Mouse (Mus musculus): ENCODE measurements around the gene Ermp1. TPM values are rescaled to one million over a fixed set of nuclear protein-coding genes. Genes with fewer than 3 reads are reported as not detected.
A peak's percentile ranks its signal among the peaks of the same experiment; 100 is the strongest.

The Ermp1 gene
- total and polyA plus RNA-seq, 3 experiments: 6.5 to 10.5 (median 8.9) TPM

GRCm38 (mm10) chr19:29642211-29642610 lies 6.0 kb downstream of the Ermp1 start:
- no peak overlapping the region for H3K9ac ChIP-seq (ENCODE audit: low read depth, low read length)
- no peak for TF ChIP-seq CTCF (IDR thresholded peaks at IDR 0.05)
- peaks cover 3% of the 10 kb centered on the region for H3K4me1 ChIP-seq (ENCODE audit: control insufficient read depth, insufficient read depth, low read length)
- no peaks in the 10 kb centered on the region for H3K27me3 ChIP-seq (ENCODE audit: control insufficient read depth, insufficient read depth, low read length)
- no peak overlapping the region for H3K27ac ChIP-seq
- intact Hi-C loops (cut with DNase I): no loop called here
- H3K36me3 ChIP-seq (ENCODE audit: control insufficient read depth, insufficient read depth, low read length): no peaks in the 10 kb centered on the region
- no peak overlapping the region for H3K4me3 ChIP-seq
- no peaks in the 10 kb centered on the region for H3K79me2 ChIP-seq (replicated peaks; ENCODE audit: control insufficient read depth, insufficient read depth, low read length)
- 84% methylated on average over 6 of the region's 6 CpGs for WGBS
- DNase-seq: no peak

GRCm38 (mm10) chr19:29641510-29641909 lies 6.7 kb downstream of the Ermp1 start:
- H3K9ac ChIP-seq (ENCODE audit: low read depth, low read length): no peak overlapping the region

GRCm38 (mm10) chr19:29641055-29641454 lies 7.2 kb downstream of the Ermp1 start:
- no peaks in the 10 kb centered on the region for H3K27me3 ChIP-seq (ENCODE audit: control insufficient read depth, insufficient read depth, low read length)
- 35% methylated on average over 8 of the region's 9 CpGs for WGBS
- H3K4me3 ChIP-seq: peak overlapping the region; percentile 22
- DNase-seq: peak in 1 of 2 experiments; percentile 6
- no peak for TF ChIP-seq CTCF (IDR thresholded peaks at IDR 0.05)
- no peak for TF ChIP-seq EP300 (IDR thresholded peaks at IDR 0.05; ENCODE audit: insufficient read depth, low read depth, low read length)
- TF ChIP-seq POLR2A (IDR thresholded peaks at IDR 0.05; ENCODE audit: insufficient read depth, low read depth, low read length): no peak
- H3K79me2 ChIP-seq (replicated peaks; ENCODE audit: control insufficient read depth, insufficient read depth, low read length): no peaks in the 10 kb centered on the region
- H3K27ac ChIP-seq: peak overlapping the region; percentile 45
- intact Hi-C loops (cut with DNase I): no loop called here
- peak overlapping the region; percentile 50; the same call in 1 of the 2 replicates for H3K9ac ChIP-seq (ENCODE audit: low read depth, low read length)
- H3K36me3 ChIP-seq (ENCODE audit: control insufficient read depth, insufficient read depth, low read length): no peaks in the 10 kb centered on the region
- H3K4me1 ChIP-seq (ENCODE audit: control insufficient read depth, insufficient read depth, low read length): peaks cover 3% of the 10 kb centered on the region

More at GRCm38 (mm10) chr19:29641510-29641909, 6.7 kb downstream of the Ermp1 start:
- H3K4me3 ChIP-seq: peak overlapping the region; percentile 6
- H3K27ac ChIP-seq: peak overlapping the region; percentile 7; the same call in 1 of the 2 replicates
- H3K79me2 ChIP-seq (replicated peaks; ENCODE audit: control insufficient read depth, insufficient read depth, low read length): no peaks in the 10 kb centered on the region
- intact Hi-C loops (cut with DNase I): no loop called here
- TF ChIP-seq POLR2A (IDR thresholded peaks at IDR 0.05; ENCODE audit: insufficient read depth, low read depth, low read length) (no peak), CTCF (IDR thresholded peaks at IDR 0.05) (no peak), EP300 (IDR thresholded peaks at IDR 0.05; ENCODE audit: insufficient read depth, low read depth, low read length) (no peak)
- H3K4me1 ChIP-seq (ENCODE audit: control insufficient read depth, insufficient read depth, low read length): peaks cover 3% of the 10 kb centered on the region
- DNase-seq: no peak
- WGBS: 72% methylated on average over 5 of the region's 5 CpGs
- no peaks in the 10 kb centered on the region for H3K36me3 ChIP-seq (ENCODE audit: control insufficient read depth, insufficient read depth, low read length)
- H3K27me3 ChIP-seq (ENCODE audit: control insufficient read depth, insufficient read depth, low read length): no peaks in the 10 kb centered on the region

GRCm38 (mm10) chr19:29612102-29612501 lies 36.1 kb downstream of the Ermp1 start:
- no peaks in the 10 kb centered on the region for H3K4me1 ChIP-seq (ENCODE audit: control insufficient read depth, insufficient read depth, low read length)
- H3K4me3 ChIP-seq: no peak overlapping the region
- H3K79me2 ChIP-seq (replicated peaks; ENCODE audit: control insufficient read depth, insufficient read depth, low read length): no peaks in the 10 kb centered on the region
- 67% methylated on average over 2 of the region's 2 CpGs for WGBS
- H3K9ac ChIP-seq (ENCODE audit: low read depth, low read length): no peak overlapping the region
- peaks cover 7% of the 10 kb centered on the region; the same call in 1 of the 2 replicates for H3K36me3 ChIP-seq (ENCODE audit: control insufficient read depth, insufficient read depth, low read length)
- no peak for DNase-seq
- intact Hi-C loops (cut with DNase I): no loop called here
- TF ChIP-seq CTCF (IDR thresholded peaks at IDR 0.05) (no peak), POLR2A (IDR thresholded peaks at IDR 0.05; ENCODE audit: insufficient read depth, low read depth, low read length) (no peak)
- no peaks in the 10 kb centered on the region for H3K27me3 ChIP-seq (ENCODE audit: control insufficient read depth, insufficient read depth, low read length)
- H3K27ac ChIP-seq: no peak overlapping the region

- DNase-seq: no peak
- Histone ChIP-seq H3K4me1 (ENCODE audit: control insufficient read depth, insufficient read depth, low read length) (no peaks in the 10 kb centered on the region), H3K4me3 (no peak overlapping the region), H3K36me3 (ENCODE audit: control insufficient read depth, insufficient read depth, low read length) (peaks cover 7% of the 10 kb centered on the region; the same call in 1 of the 2 replicates), H3K27ac (no peak overlapping the region), H3K27me3 (ENCODE audit: control insufficient read depth, insufficient read depth, low read length) (no peaks in the 10 kb centered on the region), H3K9ac (ENCODE audit: low read depth, low read length) (no peak overlapping the region), H3K79me2 (replicated peaks; ENCODE audit: control insufficient read depth, insufficient read depth, low read length) (no peaks in the 10 kb centered on the region)
- intact Hi-C loops (cut with DNase I): no loop called here
- 40% methylated on average over 10 of the region's 10 CpGs for WGBS
- no peak for TF ChIP-seq CTCF (IDR thresholded peaks at IDR 0.05)
- no peak for TF ChIP-seq EP300 (IDR thresholded peaks at IDR 0.05; ENCODE audit: insufficient read depth, low read depth, low read length)
- no peak for TF ChIP-seq POLR2A (IDR thresholded peaks at IDR 0.05; ENCODE audit: insufficient read depth, low read depth, low read length)
These were observed 37.3 kb downstream of the Ermp1 start for GRCm38 (mm10) chr19:29610907-29611306.

GRCm38 (mm10) chr19:29608212-29608611 lies 40.0 kb downstream of the Ermp1 start:
- Histone ChIP-seq H3K4me3 (no peak overlapping the region), H3K4me1 (ENCODE audit: control insufficient read depth, insufficient read depth, low read length) (no peaks in the 10 kb centered on the region), H3K79me2 (replicated peaks; ENCODE audit: control insufficient read depth, insufficient read depth, low read length) (no peaks in the 10 kb centered on the region), H3K9ac (ENCODE audit: low read depth, low read length) (no peak overlapping the region), H3K27ac (no peak overlapping the region), H3K36me3 (ENCODE audit: control insufficient read depth, insufficient read depth, low read length) (peaks cover 7% of the 10 kb centered on the region; the same call in 1 of the 2 replicates), H3K27me3 (ENCODE audit: control insufficient read depth, insufficient read depth, low read length) (no peaks in the 10 kb centered on the region)
- intact Hi-C loops (cut with DNase I): no loop called here
- DNase-seq: no peak
- 90% methylated on average over 4 of the region's 4 CpGs for WGBS
- no peak for TF ChIP-seq EP300 (IDR thresholded peaks at IDR 0.05; ENCODE audit: insufficient read depth, low read depth, low read length)
- no peak for TF ChIP-seq POLR2A (IDR thresholded peaks at IDR 0.05; ENCODE audit: insufficient read depth, low read depth, low read length)
- TF ChIP-seq CTCF (IDR thresholded peaks at IDR 0.05): no peak

Measured in heart, adult 2 months (tissue).